Mouse (Mus musculus): Measurements from ENCODE around the gene Kcnq5. TPM values are rescaled to one million over a fixed set of nuclear protein-coding genes. Genes with fewer than 3 reads are reported as not detected.

Gene Kcnq5
- polyA plus RNA-seq, 1 experiment: 0.09 TPM

DNA sequence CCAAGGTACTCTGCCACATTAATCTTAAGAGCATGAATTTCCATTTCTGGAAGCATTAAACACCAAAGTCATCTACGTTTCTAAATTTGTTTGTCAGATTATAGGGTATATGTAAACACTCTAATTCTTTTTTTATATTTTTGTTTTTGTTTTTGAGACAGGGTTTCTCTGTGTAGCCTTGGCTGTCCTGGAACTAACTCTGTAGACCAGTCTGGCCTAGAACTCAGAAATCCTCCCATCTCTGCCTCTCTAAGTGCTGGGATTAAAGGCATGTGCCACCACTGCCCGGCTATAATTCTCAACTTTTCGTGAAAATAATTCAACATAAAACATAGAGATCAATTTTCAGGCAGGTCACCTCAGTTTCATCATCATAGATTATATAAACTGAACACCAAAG is 246.9 kb downstream of the Kcnq5 start:
- no peaks in the 10 kb centered on the region for H3K4me1 ChIP-seq (ENCODE audit: control insufficient read depth, insufficient read depth, low read length)
- no peaks in the 10 kb centered on the region for H3K27me3 ChIP-seq (replicated peaks; ENCODE audit: control insufficient read depth, insufficient read depth, low read length)
- DNase-seq: no peak
- WGBS: 83% methylated on average over 3 of the region's 3 CpGs
- H3K4me3 ChIP-seq (ENCODE audit: insufficient read depth, low read depth, low read length): no peak overlapping the region
- TF ChIP-seq POLR2A (IDR thresholded peaks at IDR 0.05; ENCODE audit: low read depth, low read length): no peak
- TF ChIP-seq CTCF (conservative IDR thresholded peaks at IDR 0.05; ENCODE audit: insufficient read depth, insufficient read length, low read depth, low read length): no peak
- no peaks in the 10 kb centered on the region for H3K36me3 ChIP-seq (ENCODE audit: control insufficient read depth, insufficient read depth, low read length)
- no peak overlapping the region for H3K27ac ChIP-seq (ENCODE audit: insufficient read depth, low read depth, low read length)

DNA sequence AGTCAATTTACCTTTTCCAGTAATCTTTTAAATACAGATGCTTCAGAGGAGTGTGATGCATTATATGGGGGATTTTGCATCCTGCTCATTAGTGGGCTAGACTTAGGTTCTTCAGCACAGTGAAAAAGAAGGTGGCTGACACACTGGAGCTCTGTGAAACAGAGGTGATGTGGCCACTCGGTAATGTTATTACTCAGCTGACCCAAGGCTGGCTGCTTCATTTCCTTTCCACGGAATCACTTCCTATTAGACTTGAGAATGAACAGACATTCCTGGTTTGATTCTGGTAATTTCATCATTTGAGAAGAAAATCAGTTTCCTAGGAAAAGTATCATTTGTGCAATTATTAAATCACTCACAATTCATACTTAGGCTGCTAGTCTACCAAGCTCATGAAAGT is 249.0 kb downstream of the Kcnq5 start:
- Histone ChIP-seq H3K4me1 (ENCODE audit: control insufficient read depth, insufficient read depth, low read length) (no peaks in the 10 kb centered on the region), H3K36me3 (ENCODE audit: control insufficient read depth, insufficient read depth, low read length) (no peaks in the 10 kb centered on the region), H3K4me3 (ENCODE audit: insufficient read depth, low read depth, low read length) (no peak overlapping the region), H3K27me3 (replicated peaks; ENCODE audit: control insufficient read depth, insufficient read depth, low read length) (no peaks in the 10 kb centered on the region), H3K27ac (ENCODE audit: insufficient read depth, low read depth, low read length) (no peak overlapping the region)
- WGBS: 57% methylated on average over 2 of the region's 2 CpGs
- DNase-seq: no peak
- no peak for TF ChIP-seq POLR2A (IDR thresholded peaks at IDR 0.05; ENCODE audit: low read depth, low read length)
- no peak for TF ChIP-seq CTCF (conservative IDR thresholded peaks at IDR 0.05; ENCODE audit: insufficient read depth, insufficient read length, low read depth, low read length)

DNA sequence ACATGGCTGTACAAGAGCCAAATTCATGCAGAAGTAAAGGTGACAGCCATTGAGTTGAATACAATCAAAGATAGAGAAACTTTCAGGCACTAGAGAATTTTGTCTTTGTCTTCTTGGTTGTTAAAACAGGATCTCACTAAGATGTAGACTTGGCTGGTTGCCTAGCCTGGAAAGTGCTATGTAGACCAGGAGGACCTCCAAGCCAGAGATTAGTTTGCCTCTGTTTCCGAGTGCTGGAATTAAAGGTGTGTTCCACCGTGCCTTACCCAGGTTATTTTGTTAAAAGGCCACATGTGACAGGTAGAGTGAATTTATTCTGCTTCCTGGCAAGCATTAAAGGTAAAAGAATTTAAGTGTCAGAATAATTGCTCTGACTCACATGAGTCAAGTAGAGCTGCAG is 271.3 kb downstream of the Kcnq5 start:
- Histone ChIP-seq H3K27ac (ENCODE audit: insufficient read depth, low read depth, low read length) (no peak overlapping the region), H3K27me3 (replicated peaks; ENCODE audit: control insufficient read depth, insufficient read depth, low read length) (no peaks in the 10 kb centered on the region), H3K36me3 (ENCODE audit: control insufficient read depth, insufficient read depth, low read length) (no peaks in the 10 kb centered on the region), H3K4me1 (ENCODE audit: control insufficient read depth, insufficient read depth, low read length) (no peaks in the 10 kb centered on the region), H3K4me3 (ENCODE audit: insufficient read depth, low read depth, low read length) (no peak overlapping the region)
- no peak for TF ChIP-seq CTCF (conservative IDR thresholded peaks at IDR 0.05; ENCODE audit: insufficient read depth, insufficient read length, low read depth, low read length)
- peak; percentile 4 for DNase-seq
- 65% methylated on average over 2 of the region's 2 CpGs for WGBS

DNA sequence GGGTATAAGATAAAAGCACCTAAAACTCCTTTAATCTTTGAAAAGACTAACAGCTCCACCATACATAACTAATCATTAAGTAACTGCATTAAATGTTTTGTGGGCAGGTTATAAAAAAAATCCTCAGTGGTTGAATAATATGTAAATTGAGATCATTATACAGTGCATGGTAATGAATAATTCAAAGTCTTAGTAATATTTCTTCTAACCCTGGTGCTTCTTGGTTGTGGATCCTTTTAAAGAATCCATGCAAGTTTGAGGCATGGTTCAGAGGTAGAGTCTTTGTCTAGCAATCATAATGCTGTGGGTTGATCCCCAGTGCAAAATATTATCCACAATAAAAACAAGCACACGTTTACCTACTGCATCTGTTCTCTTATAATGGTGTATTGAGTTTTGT is 272.8 kb downstream of the Kcnq5 start:
- H3K4me1 ChIP-seq (ENCODE audit: control insufficient read depth, insufficient read depth, low read length): no peaks in the 10 kb centered on the region
- no peak for DNase-seq
- H3K4me3 ChIP-seq (ENCODE audit: insufficient read depth, low read depth, low read length): no peak overlapping the region
- H3K36me3 ChIP-seq (ENCODE audit: control insufficient read depth, insufficient read depth, low read length): no peaks in the 10 kb centered on the region
- H3K27me3 ChIP-seq (replicated peaks; ENCODE audit: control insufficient read depth, insufficient read depth, low read length): no peaks in the 10 kb centered on the region
- no peak overlapping the region for H3K27ac ChIP-seq (ENCODE audit: insufficient read depth, low read depth, low read length)
- TF ChIP-seq CTCF (conservative IDR thresholded peaks at IDR 0.05; ENCODE audit: insufficient read depth, insufficient read length, low read depth, low read length) (no peak), POLR2A (IDR thresholded peaks at IDR 0.05; ENCODE audit: low read depth, low read length) (no peak)
- WGBS: 69% methylated on average over 1 of the region's 1 CpGs

DNA sequence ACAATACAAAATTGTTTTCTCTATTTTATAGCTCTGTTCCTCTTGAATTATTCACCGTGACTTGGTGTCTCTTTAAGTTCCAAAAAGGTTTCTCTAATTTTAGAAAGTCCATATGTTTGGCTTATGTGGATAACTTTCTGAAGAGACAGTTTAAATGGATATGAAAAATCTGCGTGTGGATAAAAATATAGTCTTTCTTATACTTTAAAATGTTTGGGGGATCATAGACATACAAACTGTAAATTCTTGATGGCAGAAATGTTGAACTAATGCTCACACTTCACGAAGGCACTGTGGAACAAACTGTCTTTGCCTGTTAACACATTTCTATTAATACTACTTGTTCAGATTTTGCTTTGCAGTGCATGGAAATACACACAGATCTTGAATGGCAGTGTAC is 277.3 kb downstream of the Kcnq5 start:
- no peaks in the 10 kb centered on the region for H3K36me3 ChIP-seq (ENCODE audit: control insufficient read depth, insufficient read depth, low read length)
- no peak overlapping the region for H3K4me3 ChIP-seq (ENCODE audit: insufficient read depth, low read depth, low read length)
- no peak overlapping the region for H3K27ac ChIP-seq (ENCODE audit: insufficient read depth, low read depth, low read length)
- no peak for TF ChIP-seq CTCF (conservative IDR thresholded peaks at IDR 0.05; ENCODE audit: insufficient read depth, insufficient read length, low read depth, low read length)
- no peak for TF ChIP-seq POLR2A (IDR thresholded peaks at IDR 0.05; ENCODE audit: low read depth, low read length)
- H3K4me1 ChIP-seq (ENCODE audit: control insufficient read depth, insufficient read depth, low read length): no peaks in the 10 kb centered on the region
- WGBS: 76% methylated on average over 3 of the region's 3 CpGs
- no peak for DNase-seq
- no peaks in the 10 kb centered on the region for H3K27me3 ChIP-seq (replicated peaks; ENCODE audit: control insufficient read depth, insufficient read depth, low read length)

DNA sequence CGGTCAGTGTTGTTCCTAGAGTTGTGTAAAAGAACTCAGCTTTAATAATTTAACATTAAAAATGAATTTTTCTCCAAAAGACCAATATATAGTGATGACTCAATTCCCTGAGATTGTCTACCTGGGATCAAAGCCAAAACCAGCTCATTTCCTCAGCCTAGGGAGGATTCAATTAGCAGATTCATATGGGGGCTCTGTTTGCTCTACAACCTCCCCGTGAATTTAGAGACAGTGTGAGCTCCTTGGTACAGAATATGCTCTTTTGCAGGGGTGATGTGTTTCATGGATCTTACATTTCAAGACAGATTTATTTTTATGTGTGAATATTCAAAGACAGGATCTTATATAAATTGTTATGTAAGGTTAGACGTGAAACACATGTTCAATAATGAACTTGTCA is 284.9 kb downstream of the Kcnq5 start:
- Histone ChIP-seq H3K4me1 (ENCODE audit: control insufficient read depth, insufficient read depth, low read length) (no peaks in the 10 kb centered on the region), H3K4me3 (ENCODE audit: insufficient read depth, low read depth, low read length) (no peak overlapping the region), H3K27ac (ENCODE audit: insufficient read depth, low read depth, low read length) (no peak overlapping the region), H3K27me3 (replicated peaks; ENCODE audit: control insufficient read depth, insufficient read depth, low read length) (no peaks in the 10 kb centered on the region), H3K36me3 (ENCODE audit: control insufficient read depth, insufficient read depth, low read length) (no peaks in the 10 kb centered on the region)
- no peak for DNase-seq
- no peak for TF ChIP-seq CTCF (conservative IDR thresholded peaks at IDR 0.05; ENCODE audit: insufficient read depth, insufficient read length, low read depth, low read length)
- no peak for TF ChIP-seq POLR2A (IDR thresholded peaks at IDR 0.05; ENCODE audit: low read depth, low read length)
- WGBS: 78% methylated on average over 3 of the region's 3 CpGs

DNA sequence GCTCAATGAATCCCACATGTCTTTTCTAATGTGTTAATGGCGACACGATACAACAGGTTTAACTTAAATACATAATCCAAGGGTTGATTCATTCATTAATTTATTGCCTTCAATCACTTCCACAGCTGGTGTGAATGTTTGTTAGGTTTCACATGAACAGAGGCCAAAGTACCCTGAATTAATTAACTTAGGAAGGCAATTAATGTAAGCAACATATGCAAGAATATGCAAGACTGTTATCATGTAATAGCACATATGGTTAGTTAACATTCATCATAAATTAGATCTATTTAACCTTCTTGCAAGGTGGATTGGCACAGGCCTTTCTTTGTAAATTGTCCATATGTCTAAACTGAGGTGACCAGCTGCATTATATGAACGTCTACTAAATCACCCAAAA is 300.9 kb downstream of the Kcnq5 start:
- Histone ChIP-seq H3K27me3 (replicated peaks; ENCODE audit: control insufficient read depth, insufficient read depth, low read length) (no peaks in the 10 kb centered on the region), H3K4me3 (ENCODE audit: insufficient read depth, low read depth, low read length) (no peak overlapping the region), H3K4me1 (ENCODE audit: control insufficient read depth, insufficient read depth, low read length) (no peaks in the 10 kb centered on the region), H3K27ac (ENCODE audit: insufficient read depth, low read depth, low read length) (no peak overlapping the region), H3K36me3 (ENCODE audit: control insufficient read depth, insufficient read depth, low read length) (no peaks in the 10 kb centered on the region)
- TF ChIP-seq POLR2A (IDR thresholded peaks at IDR 0.05; ENCODE audit: low read depth, low read length) (no peak), CTCF (conservative IDR thresholded peaks at IDR 0.05; ENCODE audit: insufficient read depth, insufficient read length, low read depth, low read length) (no peak)
- WGBS: 87% methylated on average over 3 of the region's 3 CpGs
- DNase-seq: no peak

DNA sequence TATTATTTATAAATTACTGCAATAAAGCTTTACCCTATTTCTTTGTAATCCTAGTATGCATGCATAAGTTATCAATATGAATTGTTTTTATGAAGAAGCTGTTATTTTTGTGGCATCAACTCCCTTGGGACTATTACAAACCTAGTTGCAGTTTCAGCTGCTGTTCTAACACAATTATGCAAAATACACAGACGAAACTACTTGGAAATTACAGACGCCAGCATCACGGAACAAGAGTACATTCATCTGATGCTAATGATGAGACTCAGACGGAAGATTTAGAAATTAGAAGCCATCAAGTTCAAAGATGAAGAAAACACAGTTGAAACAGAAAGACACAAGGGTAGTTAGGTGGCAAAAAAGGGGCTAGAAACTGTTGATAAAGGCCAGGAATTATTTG is 310.9 kb downstream of the Kcnq5 start:
- H3K27ac ChIP-seq (ENCODE audit: insufficient read depth, low read depth, low read length): no peak overlapping the region
- no peaks in the 10 kb centered on the region for H3K4me1 ChIP-seq (ENCODE audit: control insufficient read depth, insufficient read depth, low read length)
- no peaks in the 10 kb centered on the region for H3K27me3 ChIP-seq (replicated peaks; ENCODE audit: control insufficient read depth, insufficient read depth, low read length)
- no peak for DNase-seq
- no peak for TF ChIP-seq POLR2A (IDR thresholded peaks at IDR 0.05; ENCODE audit: low read depth, low read length)
- no peak for TF ChIP-seq CTCF (conservative IDR thresholded peaks at IDR 0.05; ENCODE audit: insufficient read depth, insufficient read length, low read depth, low read length)
- H3K36me3 ChIP-seq (ENCODE audit: control insufficient read depth, insufficient read depth, low read length): no peaks in the 10 kb centered on the region
- no peak overlapping the region for H3K4me3 ChIP-seq (ENCODE audit: insufficient read depth, low read depth, low read length)
- WGBS: 80% methylated on average over 4 of the region's 4 CpGs

Measured in kidney, adult 2 months (tissue).